Mouse (Mus musculus): ENCODE measurements around the gene Tomm6. TPM values are rescaled to one million over a fixed set of nuclear protein-coding genes. Genes with fewer than 3 reads are reported as not detected.

Gene Tomm6
- total RNA-seq, 4 experiments from 2014 or later: 170 to 219 (median 199) TPM

DNA sequence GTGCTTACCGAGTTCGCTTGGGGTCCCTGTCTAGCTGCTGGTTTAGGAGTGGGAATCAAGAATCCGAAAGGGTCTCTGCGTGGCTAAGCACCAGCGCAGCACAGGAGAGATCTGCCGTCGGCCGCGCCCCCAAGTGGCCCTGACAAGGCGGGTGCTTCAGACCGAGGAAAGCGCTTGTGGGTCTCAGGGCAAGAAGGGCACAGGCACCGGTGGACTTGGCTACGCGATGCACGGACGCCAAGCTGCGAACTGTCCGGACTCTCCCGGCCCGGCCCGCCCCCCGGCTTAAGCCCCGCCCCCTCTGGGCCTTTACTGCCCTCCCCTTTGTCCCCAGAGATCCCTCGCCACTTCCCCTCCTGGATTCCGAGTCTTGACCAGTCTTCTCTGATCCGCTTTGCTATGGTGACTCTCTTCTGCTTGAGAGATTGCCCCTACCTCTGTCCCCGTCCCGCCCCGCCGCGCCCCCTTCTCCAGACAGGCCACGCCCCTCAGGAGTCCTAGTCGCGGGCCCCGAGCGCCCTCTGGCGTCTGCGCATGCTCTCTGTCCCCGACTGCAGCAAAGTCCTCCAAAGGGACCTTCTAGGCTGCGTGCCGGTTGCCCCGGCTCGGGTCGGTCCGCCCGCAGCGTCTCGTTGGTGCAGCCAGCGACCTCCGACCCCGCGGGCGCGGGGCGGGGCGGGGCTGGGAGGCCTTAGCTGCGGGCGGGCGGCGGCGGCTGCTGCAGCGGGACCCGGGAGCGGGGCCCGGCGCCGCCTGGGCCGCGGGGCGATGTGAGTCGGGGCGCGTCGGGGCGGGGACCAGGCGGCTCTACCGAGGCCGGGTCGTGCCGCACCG lies 6.5 kb upstream of the Tomm6 start, which contains the start of gene Prickle4:
Prickle4 (minus strand) TSS at position 234 of the 834 bp plus-strand sequence.
- DNase-seq (ENCODE audit: low spot score in 2 of 2): peak; percentile 94 to 96

DNA sequence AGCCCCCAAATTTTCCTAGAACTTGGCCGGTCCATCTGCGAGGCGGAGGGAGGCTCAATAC lies 6.1 kb upstream of the Tomm6 start, which contains the start of gene Gm21981:
Gm21981 (minus strand) TSS at position 14 of the 61 bp plus-strand sequence.
- no peak for DNase-seq (ENCODE audit: low spot score in 2 of 2)

- no peak for DNase-seq (ENCODE audit: low spot score in 2 of 2)
Measured at GRCm38 (mm10) chr17:47693671-47694441, 5.7 kb upstream of the Tomm6 start.

DNA sequence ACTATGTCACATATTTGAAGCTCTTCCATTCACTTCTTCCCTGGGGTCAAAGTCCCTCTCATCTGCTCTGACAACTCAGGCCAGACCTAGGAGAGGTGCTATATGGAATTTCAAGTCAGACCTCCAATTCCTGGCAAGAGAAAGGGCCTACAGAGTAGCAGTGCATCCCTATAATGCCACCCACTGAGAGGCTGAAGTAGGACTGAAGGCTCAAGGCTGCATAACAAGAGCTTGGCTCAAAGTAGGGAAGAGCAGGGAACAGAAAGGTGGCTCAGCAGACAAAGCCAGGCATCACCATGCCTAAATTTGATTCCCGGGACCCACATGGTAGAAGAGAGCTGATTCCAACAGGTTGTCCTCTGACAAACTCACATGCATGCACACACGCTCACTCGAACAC lies 3.5 kb upstream of the Tomm6 start:
- no peak for DNase-seq (ENCODE audit: low spot score in 2 of 2)

GRCm38 (mm10) chr17:47689894-47690293 lies 1.7 kb upstream of the Tomm6 start:
- no peak for DNase-seq (ENCODE audit: low spot score in 2 of 2)

GRCm38 (mm10) chr17:47688608-47689575 lies 706 bp upstream of the Tomm6 start, which contains the start of gene Frs3:
Gene Frs3 (plus strand): TSS chr17:47689030.
- DNase-seq (ENCODE audit: low spot score in 2 of 2): peak; percentile 63 to 75

GRCm38 (mm10) chr17:47687409-47688343 lies 510 bp downstream of the Tomm6 start:
- DNase-seq (ENCODE audit: low spot score in 2 of 2): peak; percentile 94 to 95

DNA sequence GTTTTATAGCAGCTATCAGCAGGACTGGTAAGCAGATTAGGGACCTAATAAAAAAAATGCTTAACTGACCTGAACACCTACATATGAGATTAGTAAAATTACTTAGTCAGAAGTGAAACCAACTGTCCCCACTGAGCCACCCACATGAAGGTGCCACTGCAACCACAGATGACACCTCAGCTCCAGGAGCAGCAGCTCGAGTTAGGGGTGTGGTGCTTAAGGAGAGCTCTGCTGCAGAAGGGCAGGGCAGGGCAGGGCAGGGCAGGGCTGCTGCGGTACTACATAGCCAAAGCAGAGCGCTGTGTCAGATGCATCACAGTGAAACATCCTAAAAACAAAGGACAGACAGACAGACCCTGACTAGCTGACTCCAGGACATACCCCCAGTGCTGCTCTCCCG lies 5.3 kb downstream of the Tomm6 start:
- no peak for DNase-seq (ENCODE audit: low spot score in 2 of 2)

- DNase-seq (ENCODE audit: low spot score in 2 of 2): no peak
Measured at GRCm38 (mm10) chr17:47678702-47679101, 9.5 kb downstream of the Tomm6 start.

DNA sequence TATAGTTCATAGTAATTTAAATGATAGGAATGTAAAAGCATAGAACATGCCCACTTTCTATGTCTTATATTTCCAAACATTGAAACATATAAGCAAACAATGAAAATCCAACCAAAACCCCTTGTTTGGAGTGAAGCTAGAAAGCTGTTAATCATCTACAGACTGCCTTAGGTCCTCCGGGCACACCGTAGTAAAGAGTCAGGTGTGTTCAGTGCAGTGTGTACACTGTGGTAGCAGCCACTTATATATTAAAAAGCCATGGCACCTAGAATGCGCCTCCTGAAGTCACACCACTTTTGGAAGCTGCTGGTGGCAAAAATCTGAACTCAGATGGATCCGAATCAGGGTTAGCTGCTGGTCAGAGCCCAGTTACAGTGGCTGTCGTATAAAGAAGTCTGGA lies 9.9 kb downstream of the Tomm6 start:
- DNase-seq (ENCODE audit: low spot score in 2 of 2): no peak

DNA sequence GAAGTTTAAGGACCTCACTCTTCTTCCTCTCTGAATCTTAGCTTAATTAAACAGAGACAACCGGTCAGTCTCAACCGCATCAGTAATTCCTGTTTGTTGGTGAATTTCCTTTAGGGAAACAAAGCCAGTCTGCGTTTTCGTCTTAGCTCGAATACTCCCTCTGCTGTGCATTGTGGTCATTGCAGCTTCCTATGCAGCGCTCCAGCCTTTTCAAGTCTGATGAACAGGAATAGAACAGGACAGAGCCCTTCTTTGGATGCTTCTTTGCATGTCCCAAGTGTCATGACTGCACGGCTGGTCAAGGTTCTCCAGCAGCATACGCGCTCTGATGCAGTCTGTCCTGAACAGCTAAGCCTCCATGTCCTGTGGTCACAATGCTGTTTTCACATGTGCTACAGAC lies 11.6 kb downstream of the Tomm6 start:
- peak in 1 of 2 experiments; percentile 82 for DNase-seq (ENCODE audit: low spot score in 2 of 2)

DNA sequence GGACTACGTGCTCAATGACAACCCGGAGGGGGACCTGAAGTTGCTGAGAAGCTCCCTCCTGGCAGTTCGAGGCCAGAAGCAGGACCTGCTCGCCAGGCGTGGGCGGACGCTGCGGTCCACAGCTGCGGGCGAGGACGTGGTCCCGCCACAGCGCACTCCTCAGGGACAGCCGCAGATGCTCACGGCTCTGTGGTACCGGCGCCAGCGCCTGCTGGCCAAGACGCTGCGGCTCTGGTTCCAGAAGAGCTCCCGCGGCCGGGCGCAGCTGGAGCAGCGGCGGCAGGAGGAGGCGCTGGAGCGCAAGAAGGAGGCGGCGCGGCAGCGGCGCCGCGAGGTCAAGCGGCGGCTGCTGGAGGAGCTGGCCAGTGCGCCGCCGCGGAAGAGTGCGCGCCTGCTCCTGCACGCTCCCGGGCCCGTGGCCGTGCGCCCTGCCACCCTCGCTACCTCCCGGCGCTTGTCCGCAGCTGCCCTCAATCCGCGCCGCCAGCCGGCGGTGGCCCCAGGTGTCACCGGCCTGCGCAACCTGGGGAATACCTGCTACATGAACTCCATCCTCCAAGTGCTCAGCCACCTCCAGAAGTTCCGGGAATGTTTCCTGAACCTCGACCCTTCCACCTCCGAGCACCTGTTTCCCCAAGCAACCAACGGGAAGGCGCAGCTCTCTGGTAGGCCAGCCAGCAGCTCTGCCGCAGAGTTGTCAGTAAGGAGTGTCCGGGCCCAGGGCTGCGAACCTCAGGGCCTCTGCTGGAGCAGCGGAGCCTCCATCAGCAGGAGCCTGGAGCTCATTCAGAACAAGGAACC lies 15.7 kb downstream of the Tomm6 start:
- no peak for DNase-seq (ENCODE audit: low spot score in 2 of 2)

- DNase-seq (ENCODE audit: low spot score in 2 of 2): no peak
Measured at GRCm38 (mm10) chr17:47671988-47672310, 16.2 kb downstream of the Tomm6 start.

- DNase-seq (ENCODE audit: low spot score in 2 of 2): no peak
Measured at GRCm38 (mm10) chr17:47669166-47669565, 19.0 kb downstream of the Tomm6 start.

- no peak for DNase-seq (ENCODE audit: low spot score in 2 of 2)
Measured at GRCm38 (mm10) chr17:47664474-47664873, 23.7 kb downstream of the Tomm6 start.

- no peak for DNase-seq (ENCODE audit: low spot score in 2 of 2)
Measured at GRCm38 (mm10) chr17:47663009-47663713, 25.0 kb downstream of the Tomm6 start.

- no peak for DNase-seq (ENCODE audit: low spot score in 2 of 2)
Measured at GRCm38 (mm10) chr17:47658741-47659243, 29.4 kb downstream of the Tomm6 start.

DNA sequence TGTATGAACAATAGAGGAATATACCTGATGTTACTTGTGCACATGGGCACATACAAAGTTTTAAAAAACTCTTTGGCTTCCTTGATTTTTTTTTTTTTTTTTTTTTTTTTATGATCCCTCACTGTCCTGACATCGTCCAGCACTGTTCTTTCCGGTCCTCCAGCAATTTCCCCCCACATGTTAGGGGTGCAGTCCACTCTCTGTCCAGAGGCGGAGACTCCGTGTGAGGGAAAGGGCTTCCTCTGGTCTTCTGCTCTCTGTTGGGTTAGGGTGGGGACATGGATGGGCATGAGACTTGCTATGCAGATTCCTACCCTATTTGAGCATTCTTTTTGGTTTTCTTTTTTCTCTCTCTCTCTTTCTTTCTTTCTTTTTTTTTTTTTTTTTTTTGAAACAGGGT lies 30.3 kb downstream of the Tomm6 start:
- DNase-seq (ENCODE audit: low spot score in 2 of 2): no peak

DNA sequence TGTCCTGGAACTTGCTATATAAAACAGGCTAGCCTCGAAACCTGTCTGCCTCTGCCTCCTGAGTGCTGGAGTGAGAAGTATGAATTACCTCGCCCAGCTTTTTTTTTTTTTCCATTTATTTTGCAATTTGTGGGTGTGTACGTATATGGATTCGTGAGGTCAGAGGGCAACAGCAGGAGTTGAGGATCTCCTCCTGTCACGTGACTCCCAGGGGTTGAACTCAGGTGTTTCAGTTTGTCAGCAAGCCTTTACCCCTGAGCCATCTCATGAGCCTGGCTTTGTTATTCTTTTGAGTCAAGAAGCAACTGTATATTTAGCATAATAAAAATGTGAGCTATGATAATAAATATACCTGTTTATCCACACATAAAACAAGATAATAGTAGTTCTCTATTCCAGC lies 32.5 kb downstream of the Tomm6 start:
- no peak for DNase-seq (ENCODE audit: low spot score in 2 of 2)
